Mouse (Mus musculus): Measurements from ENCODE around the gene Lmbr1l. TPM values are rescaled to one million over a fixed set of nuclear protein-coding genes. Genes with fewer than 3 reads are reported as not detected.
"Not testable (repeated sequence)": the region's sequence is repeated elsewhere in the genome, so short reads cannot be mapped to it uniquely, and the experiment has no call there.

Lmbr1l gene
- 144 and 182 TPM in 2 replicates for total RNA-seq (2017)

DNA sequence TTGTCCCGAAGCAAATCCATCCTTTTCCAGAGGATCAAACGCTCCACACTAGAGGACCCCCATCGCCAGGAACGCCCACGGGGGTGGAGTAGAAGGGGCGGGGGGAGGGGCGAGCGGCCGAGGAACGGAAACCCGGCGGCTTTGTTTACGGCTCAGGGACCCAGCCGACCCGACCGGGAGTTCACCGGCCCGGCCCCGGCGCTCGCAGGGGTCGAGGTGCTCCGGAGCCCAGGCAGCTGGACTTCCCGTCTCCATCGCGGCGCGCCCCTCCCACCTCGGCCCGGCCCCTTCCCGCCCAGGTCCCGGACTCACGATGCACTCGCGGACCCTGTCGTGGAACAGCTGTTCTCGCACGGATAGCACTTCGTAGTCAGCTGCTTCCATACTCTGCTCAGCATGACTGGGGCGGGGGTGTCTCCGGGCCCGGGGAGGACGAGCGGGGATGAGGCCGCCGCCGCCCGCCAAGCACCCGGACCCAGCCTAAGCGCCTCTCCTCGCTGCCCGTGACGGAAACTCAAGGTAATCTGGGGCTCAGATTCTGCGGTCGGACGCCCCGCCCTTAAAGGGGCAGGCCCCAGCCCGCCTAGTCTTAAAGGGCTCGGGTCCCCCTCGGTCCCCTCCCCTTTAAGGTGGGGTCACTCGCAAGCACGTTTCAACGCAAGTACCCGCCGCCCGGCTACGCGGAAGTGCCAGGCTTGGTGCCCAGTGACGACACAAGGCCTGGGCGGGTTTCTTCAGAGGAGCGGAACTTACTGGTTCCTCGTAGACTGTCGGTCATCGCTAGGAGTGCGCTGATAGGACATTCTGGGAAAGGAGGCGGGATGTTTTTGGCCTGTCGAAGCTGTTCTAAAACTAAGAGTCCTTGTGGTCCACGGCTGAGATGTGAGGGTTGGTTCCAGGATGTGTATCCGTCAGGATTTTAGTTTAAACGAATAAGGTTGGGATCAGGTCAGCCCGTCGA is at the start of gene Lmbr1l:
Gene Lmbr1l (minus strand): TSS at position 694 of the 961 bp plus-strand sequence.
- peak; percentile 97 for ATAC-seq (ENCODE audit: extremely low read depth, insufficient number of reproducible peaks, low FRiP score, poor library complexity, severe bottlenecking)

GRCm38 (mm10) chr15:98959531-98959930 is 41.5 kb upstream of the Lmbr1l start:
- ATAC-seq (ENCODE audit: extremely low read depth, insufficient number of reproducible peaks, low FRiP score, poor library complexity, severe bottlenecking) = no peak

DNA sequence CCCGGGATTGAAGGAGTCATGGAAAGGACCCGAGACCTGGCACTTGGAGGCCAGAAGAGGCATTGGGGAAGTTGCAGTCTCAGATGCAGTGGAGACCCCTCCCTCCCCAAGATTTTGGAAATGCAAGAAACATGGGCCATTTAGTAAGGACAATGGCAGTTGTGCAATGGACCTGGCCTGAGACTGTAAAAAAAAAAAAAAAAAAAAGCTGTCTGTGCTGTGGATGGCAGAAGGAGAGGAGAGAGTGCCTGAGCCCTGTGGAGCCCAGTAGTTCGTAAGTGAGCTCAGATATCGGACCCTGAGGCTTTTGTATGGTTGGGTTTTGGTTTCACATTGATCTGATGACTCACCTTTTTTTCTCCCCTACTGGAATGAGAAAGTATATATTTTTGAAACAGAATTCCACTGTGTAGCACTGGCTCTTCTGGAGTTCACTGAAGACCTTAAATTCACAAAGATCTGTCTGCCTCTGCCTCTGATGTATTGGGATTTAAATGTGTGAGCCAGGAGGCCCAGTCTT is 40.9 kb upstream of the Lmbr1l start:
- ATAC-seq (ENCODE audit: extremely low read depth, insufficient number of reproducible peaks, low FRiP score, poor library complexity, severe bottlenecking) = no peak

DNA sequence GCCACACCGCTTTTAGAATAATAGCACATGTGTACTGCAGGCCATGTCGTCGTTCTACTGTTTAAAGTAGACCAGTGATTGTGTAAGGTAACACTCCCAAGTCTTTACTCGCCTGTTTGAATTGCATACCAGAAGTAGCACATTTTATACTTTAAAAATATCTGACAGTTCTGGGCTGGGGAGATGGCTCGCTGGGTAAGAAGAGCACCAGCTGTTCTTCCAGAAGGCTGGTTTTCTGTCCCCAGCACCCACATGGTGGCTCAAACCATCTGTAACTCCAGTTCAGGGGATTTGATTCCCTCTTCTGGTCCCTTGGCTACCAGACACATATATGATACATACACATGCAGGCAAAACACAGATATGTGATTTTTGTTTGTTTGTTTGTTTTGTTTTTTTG is 39.4 kb upstream of the Lmbr1l start:
- ATAC-seq (ENCODE audit: extremely low read depth, insufficient number of reproducible peaks, low FRiP score, poor library complexity, severe bottlenecking) = no peak

DNA sequence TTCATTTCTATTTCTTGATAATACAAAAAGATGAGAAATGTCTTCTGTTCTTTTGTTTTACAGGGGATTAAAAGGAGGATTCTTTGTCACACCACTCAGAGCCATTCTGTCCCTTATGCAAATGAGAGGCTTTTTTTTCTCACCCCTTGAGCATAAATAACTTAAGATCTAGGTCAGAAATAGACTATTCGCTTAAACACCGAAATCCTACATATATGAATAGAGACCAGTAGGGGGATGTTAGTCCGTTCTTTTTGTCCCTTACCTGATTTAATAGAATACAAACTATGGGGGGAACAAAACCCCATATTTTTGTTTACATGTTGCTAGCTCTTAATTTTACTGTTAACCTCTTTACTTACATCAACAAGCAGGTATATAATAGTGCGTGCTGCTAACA is 38.0 kb upstream of the Lmbr1l start:
- no peak for ATAC-seq (ENCODE audit: extremely low read depth, insufficient number of reproducible peaks, low FRiP score, poor library complexity, severe bottlenecking)

GRCm38 (mm10) chr15:98955324-98955723 is 37.3 kb upstream of the Lmbr1l start:
- ATAC-seq (ENCODE audit: extremely low read depth, insufficient number of reproducible peaks, low FRiP score, poor library complexity, severe bottlenecking) = no peak

DNA sequence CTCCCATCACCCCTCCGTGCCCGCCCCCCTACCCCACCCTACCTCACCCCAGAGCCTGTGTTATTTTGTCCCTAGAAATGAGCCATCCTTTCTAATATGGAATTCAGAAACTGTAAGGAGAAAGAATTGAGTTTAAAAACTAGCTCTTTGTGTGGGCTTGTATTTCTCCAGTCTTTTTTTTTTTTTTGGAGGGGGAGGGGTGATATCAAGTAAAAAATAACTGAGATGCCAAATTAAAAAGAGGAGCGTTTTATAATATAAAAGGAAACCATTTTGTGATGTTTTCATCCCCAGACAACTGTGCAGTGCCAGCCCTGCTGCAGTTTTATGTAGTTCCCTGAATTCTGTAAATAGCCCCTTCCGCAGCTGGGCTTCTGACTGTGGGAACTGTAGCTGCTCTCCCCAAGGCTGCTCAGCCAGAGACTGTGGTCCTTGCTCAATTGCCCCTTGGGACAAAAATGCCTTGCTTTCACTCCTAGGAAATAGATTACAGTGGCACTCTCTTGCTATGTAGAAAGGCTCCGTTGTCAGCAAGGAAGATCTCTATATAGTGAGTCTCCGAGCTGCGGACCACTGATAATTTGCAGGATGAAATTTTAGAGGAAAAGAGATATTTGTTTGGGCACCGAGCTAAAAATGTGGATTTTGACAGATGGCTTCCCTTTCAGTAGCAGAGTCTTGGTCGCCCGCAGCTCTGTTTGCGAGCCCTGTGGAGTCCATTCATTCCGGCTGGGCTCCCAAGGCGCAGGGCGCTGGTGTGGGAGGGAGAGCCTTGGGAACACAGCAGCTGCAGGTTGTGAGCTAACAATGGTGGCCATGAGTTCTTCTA is 36.6 kb upstream of the Lmbr1l start:
- no peak for ATAC-seq (ENCODE audit: extremely low read depth, insufficient number of reproducible peaks, low FRiP score, poor library complexity, severe bottlenecking)

- peak; percentile 94 for ATAC-seq (ENCODE audit: extremely low read depth, insufficient number of reproducible peaks, low FRiP score, poor library complexity, severe bottlenecking)
These were observed 35.6 kb upstream of the Lmbr1l start, which contains the start of the genes Gm49450 and Tuba1a for GRCm38 (mm10) chr15:98953401-98954356. Gene Gm49450 (minus strand): TSS chr15:98953551. Gene Tuba1a (minus strand): TSS chr15:98953703.

GRCm38 (mm10) chr15:98952751-98953400 is 34.8 kb upstream of the Lmbr1l start:
- ATAC-seq (ENCODE audit: extremely low read depth, insufficient number of reproducible peaks, low FRiP score, poor library complexity, severe bottlenecking) = peak; percentile 54

DNA sequence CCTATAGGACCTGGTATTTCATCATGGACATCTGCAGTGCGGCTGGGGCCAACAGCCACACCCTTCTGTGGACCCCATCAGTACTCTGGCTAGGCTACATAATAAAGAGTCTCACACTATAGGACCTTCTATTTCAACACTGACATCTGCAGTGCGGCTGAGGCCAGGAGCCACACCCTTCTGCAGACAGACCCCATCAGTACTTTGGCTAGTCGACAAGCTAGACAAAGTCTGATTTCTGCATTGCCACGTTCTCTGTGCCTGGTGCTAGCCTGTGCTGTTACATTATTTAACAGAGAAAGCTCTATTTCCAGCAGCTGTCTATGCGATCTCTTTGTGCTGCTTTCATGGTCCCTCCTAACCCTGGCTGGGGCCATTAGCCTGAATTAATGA is 34.0 kb upstream of the Lmbr1l start:
- ATAC-seq (ENCODE audit: extremely low read depth, insufficient number of reproducible peaks, low FRiP score, poor library complexity, severe bottlenecking) = no peak

- not testable (repeated sequence) for ATAC-seq (ENCODE audit: extremely low read depth, insufficient number of reproducible peaks, low FRiP score, poor library complexity, severe bottlenecking)
These were observed 33.4 kb upstream of the Lmbr1l start for GRCm38 (mm10) chr15:98951122-98952062.

DNA sequence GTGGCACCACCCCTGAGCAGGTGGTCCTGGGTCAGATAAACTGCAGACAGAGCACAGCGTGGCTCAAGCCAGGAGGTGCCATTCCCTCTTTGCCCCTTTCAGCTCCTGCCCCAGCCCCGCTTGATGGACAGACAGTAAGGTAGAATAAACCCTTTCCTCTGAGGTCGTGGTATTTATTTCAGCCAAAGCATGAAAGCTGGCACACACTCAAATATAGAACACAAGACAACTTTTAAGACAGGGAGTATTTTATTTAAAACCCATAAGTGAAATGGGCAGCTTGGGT is 31.5 kb upstream of the Lmbr1l start:
- ATAC-seq (ENCODE audit: extremely low read depth, insufficient number of reproducible peaks, low FRiP score, poor library complexity, severe bottlenecking) = no peak

GRCm38 (mm10) chr15:98948857-98949606 is 31.0 kb upstream of the Lmbr1l start:
- no peak for ATAC-seq (ENCODE audit: extremely low read depth, insufficient number of reproducible peaks, low FRiP score, poor library complexity, severe bottlenecking)

- no peak for ATAC-seq (ENCODE audit: extremely low read depth, insufficient number of reproducible peaks, low FRiP score, poor library complexity, severe bottlenecking)
These were observed 30.4 kb upstream of the Lmbr1l start for GRCm38 (mm10) chr15:98948382-98948781.

- ATAC-seq (ENCODE audit: extremely low read depth, insufficient number of reproducible peaks, low FRiP score, poor library complexity, severe bottlenecking) = no peak
These were observed 29.9 kb upstream of the Lmbr1l start for GRCm38 (mm10) chr15:98947884-98948283.

DNA sequence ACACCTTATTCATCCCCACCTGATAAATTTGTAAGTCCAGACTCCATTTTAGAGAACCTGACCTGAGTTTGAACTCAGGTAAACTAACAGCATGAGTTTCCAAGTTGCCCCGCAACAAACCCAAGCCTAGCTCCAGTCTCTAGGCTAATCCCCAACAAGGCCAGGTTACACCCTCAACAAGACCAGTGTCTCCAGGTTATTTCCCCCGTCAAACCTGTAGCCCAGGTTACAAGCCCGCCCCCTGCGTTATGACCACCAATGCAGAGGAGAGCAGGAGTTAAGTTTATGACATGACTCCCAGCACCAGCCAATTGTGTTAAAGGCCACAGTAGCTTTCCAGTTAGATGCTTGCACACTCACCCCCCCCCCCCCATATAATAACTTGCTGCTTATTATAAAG is 25.1 kb upstream of the Lmbr1l start:
- no peak for ATAC-seq (ENCODE audit: extremely low read depth, insufficient number of reproducible peaks, low FRiP score, poor library complexity, severe bottlenecking)
